Mouse (Mus musculus): ENCODE measurements around the gene Myrf. TPM values are rescaled to one million over a fixed set of nuclear protein-coding genes. Genes with fewer than 3 reads are reported as not detected.

The Myrf gene
- polyA plus RNA-seq, 1 experiment from 2014 or later: 1.7 TPM

DNA sequence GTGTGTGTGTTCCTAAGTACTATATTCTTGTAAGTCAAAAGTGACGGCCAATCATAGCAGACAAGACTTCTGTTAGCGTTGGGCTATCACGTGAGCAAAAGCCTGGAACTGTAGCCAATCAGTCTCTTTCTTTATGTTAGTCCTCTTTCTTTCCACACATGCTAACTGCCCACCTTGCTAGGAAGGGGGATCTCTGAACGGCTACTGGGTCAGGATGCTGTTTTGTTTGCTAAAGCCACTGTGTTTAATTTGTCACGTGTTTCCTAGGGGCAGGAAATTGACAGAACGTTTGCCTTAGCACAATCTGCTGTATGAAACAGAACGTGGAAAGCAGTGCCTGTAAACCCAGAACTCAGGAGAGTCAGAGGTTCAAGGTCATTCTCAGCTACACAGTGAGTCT is 58.4 kb downstream of the Myrf start:
- DNase-seq (ENCODE audit: low spot score, missing footprints) (no peak), ATAC-seq (ENCODE audit: low FRiP score) (no peak; the same call in 1 of the 2 replicates)
- Histone ChIP-seq H3K9ac (ENCODE audit: low read length) (no peak overlapping the region; the same call in 1 of the 2 replicates), H3K27me3 (ENCODE audit: control insufficient read depth, insufficient read depth, low read length) (no peaks in the 10 kb centered on the region), H3K36me3 (ENCODE audit: control insufficient read depth, insufficient read depth, low read length) (peaks cover 10% of the 10 kb centered on the region; the same call in 1 of the 2 replicates), H3K4me3 (ENCODE audit: low read depth, low read length) (peak overlapping the region; percentile 55), H3K9me3 (ENCODE audit: control insufficient read depth, low read length) (no peaks in the 10 kb centered on the region), H3K27ac (ENCODE audit: low read depth, low read length) (peak overlapping the region; percentile 49; the same call in 1 of the 2 replicates), H3K4me1 (ENCODE audit: control insufficient read depth, insufficient read depth, low read length) (peaks cover 12% of the 10 kb centered on the region), H3K4me2 (peak overlapping the region; percentile 66)
- 38% methylated on average over 7 of the region's 7 CpGs for WGBS

- WGBS: 93% methylated on average over 7 of the region's 7 CpGs
- Histone ChIP-seq H3K27ac (ENCODE audit: low read depth, low read length) (no peak overlapping the region), H3K27me3 (ENCODE audit: control insufficient read depth, insufficient read depth, low read length) (no peaks in the 10 kb centered on the region), H3K4me2 (no peak overlapping the region), H3K9me3 (ENCODE audit: control insufficient read depth, low read length) (no peaks in the 10 kb centered on the region), H3K36me3 (ENCODE audit: control insufficient read depth, insufficient read depth, low read length) (peaks cover under 1% of the 10 kb centered on the region; the same call in 1 of the 2 replicates), H3K4me3 (ENCODE audit: low read depth, low read length) (no peak overlapping the region), H3K4me1 (ENCODE audit: control insufficient read depth, insufficient read depth, low read length) (peaks cover 12% of the 10 kb centered on the region), H3K9ac (ENCODE audit: low read length) (no peak overlapping the region)
- ATAC-seq (ENCODE audit: low FRiP score) (no peak), DNase-seq (ENCODE audit: low spot score, missing footprints) (no peak)
Measured at GRCm38 (mm10) chr19:10181225-10181624, 59.3 kb downstream of the Myrf start.

DNA sequence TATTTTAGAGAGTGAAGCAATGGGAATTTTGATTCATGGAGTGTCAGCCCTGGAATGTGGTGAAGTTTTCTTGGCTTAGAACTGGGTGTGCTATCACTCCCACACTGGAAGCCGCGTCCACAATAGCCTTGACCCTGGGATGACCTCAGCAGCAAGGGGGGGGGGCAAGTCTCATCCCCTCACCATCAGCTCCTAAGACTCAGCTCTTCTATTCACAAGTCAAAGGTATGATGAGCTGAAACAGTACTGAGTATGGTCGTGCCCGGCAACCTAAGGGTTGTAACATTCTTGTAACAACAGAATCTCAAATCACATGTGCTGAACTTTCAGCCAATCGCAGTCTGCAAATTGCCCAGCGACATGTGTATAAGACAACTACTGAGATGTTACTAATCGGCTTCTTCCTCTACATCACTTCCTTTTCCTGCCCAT is 63.6 kb downstream of the Myrf start:
- Histone ChIP-seq H3K4me1 (ENCODE audit: control insufficient read depth, insufficient read depth, low read length) (no peaks in the 10 kb centered on the region), H3K9ac (ENCODE audit: low read length) (no peak overlapping the region), H3K9me3 (ENCODE audit: control insufficient read depth, low read length) (no peaks in the 10 kb centered on the region), H3K27me3 (ENCODE audit: control insufficient read depth, insufficient read depth, low read length) (no peaks in the 10 kb centered on the region), H3K27ac (ENCODE audit: low read depth, low read length) (no peak overlapping the region), H3K4me3 (ENCODE audit: low read depth, low read length) (no peak overlapping the region), H3K4me2 (no peak overlapping the region), H3K36me3 (ENCODE audit: control insufficient read depth, insufficient read depth, low read length) (no peaks in the 10 kb centered on the region)
- 72% methylated on average over 7 of the region's 7 CpGs for WGBS
- DNase-seq (ENCODE audit: low spot score, missing footprints): peak; percentile 71
- ATAC-seq (ENCODE audit: low FRiP score): no peak

DNA sequence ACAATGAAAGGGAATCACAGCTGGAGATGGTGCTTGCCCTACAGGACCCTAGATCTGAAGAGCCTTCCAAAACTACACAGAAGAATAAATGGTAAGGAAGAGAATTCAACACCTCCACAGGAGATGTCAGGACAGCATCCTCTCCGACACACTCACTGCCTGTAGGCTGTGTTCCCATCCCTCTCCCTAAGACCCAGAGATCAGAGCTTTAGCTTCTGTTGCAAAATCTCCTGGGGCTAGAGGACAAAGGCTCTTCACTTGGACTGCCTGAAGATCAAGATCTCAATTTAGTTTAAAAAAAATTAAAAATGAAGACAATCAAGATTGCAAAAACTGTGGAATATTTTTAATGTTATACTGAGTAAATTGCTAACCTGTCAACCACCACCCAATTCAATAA is 64.1 kb downstream of the Myrf start:
- Histone ChIP-seq H3K27ac (ENCODE audit: low read depth, low read length) (no peak overlapping the region), H3K4me2 (no peak overlapping the region), H3K4me1 (ENCODE audit: control insufficient read depth, insufficient read depth, low read length) (no peaks in the 10 kb centered on the region), H3K9me3 (ENCODE audit: control insufficient read depth, low read length) (no peaks in the 10 kb centered on the region), H3K4me3 (ENCODE audit: low read depth, low read length) (no peak overlapping the region), H3K36me3 (ENCODE audit: control insufficient read depth, insufficient read depth, low read length) (no peaks in the 10 kb centered on the region), H3K9ac (ENCODE audit: low read length) (no peak overlapping the region), H3K27me3 (ENCODE audit: control insufficient read depth, insufficient read depth, low read length) (no peaks in the 10 kb centered on the region)
- DNase-seq (ENCODE audit: low spot score, missing footprints) (no peak), ATAC-seq (ENCODE audit: low FRiP score) (no peak)
- WGBS: 47% methylated on average over 1 of the region's 1 CpGs

DNA sequence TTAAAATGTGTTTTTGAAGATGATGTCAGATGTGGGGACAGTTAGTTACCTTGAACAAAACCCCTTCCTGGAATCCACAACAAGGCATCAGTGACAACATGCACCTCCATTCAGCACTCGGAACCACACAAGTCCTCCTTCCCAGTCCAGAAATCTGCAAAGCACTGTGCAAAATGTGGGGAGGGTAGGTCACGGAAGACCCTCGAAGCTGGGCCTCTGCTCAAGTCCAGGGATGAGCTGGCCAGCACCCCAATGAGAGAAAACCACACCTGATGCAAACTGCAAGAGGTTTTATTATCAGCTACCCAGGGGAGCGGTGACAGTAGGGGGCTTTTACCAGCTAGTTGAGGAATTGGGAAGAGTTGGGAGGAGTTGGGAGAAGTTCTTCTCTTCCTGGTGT is 65.6 kb downstream of the Myrf start:
- Histone ChIP-seq H3K4me1 (ENCODE audit: control insufficient read depth, insufficient read depth, low read length) (no peaks in the 10 kb centered on the region), H3K36me3 (ENCODE audit: control insufficient read depth, insufficient read depth, low read length) (no peaks in the 10 kb centered on the region), H3K4me3 (ENCODE audit: low read depth, low read length) (no peak overlapping the region), H3K27ac (ENCODE audit: low read depth, low read length) (no peak overlapping the region), H3K9ac (ENCODE audit: low read length) (no peak overlapping the region), H3K9me3 (ENCODE audit: control insufficient read depth, low read length) (no peaks in the 10 kb centered on the region), H3K27me3 (ENCODE audit: control insufficient read depth, insufficient read depth, low read length) (no peaks in the 10 kb centered on the region), H3K4me2 (no peak overlapping the region)
- 84% methylated on average over 4 of the region's 4 CpGs for WGBS
- no peak for ATAC-seq (ENCODE audit: low FRiP score)
- DNase-seq (ENCODE audit: low spot score, missing footprints): peak; percentile 57

DNA sequence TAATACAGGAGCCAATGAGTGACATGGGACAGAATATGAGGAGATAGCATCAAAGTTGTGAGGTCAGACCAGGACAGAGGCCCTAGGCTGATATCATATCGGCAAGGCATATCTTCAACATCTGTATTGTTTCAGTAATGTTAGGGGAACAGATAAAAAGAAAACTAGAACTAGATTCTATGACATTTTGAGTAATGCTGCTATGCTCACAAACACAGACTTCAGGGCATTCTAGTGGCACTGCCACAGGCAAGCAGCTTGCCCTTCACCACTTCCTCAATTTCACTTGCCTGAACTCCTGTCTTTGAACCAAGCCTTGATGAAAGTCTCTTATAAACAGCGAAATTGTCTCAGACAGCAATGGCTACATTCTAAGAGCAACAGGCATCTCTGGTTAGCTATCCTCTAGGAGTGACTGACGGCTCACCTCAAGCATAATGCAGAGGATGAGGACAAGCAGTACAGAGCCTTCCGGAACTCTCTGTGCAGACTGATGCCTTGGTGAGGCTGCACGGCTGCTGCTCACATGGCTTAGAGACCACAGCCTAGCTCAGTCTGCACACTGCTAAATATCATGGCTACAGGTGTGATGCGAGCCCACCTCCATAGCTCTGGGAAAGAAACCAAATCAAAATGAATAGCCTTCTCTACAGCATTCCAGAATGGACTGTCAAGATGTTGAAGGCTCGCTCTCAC is 66.6 kb downstream of the Myrf start:
- Histone ChIP-seq H3K9ac (ENCODE audit: low read length) (no peak overlapping the region), H3K4me1 (ENCODE audit: control insufficient read depth, insufficient read depth, low read length) (no peaks in the 10 kb centered on the region), H3K4me3 (ENCODE audit: low read depth, low read length) (no peak overlapping the region), H3K4me2 (no peak overlapping the region), H3K9me3 (ENCODE audit: control insufficient read depth, low read length) (no peaks in the 10 kb centered on the region), H3K36me3 (ENCODE audit: control insufficient read depth, insufficient read depth, low read length) (no peaks in the 10 kb centered on the region), H3K27me3 (ENCODE audit: control insufficient read depth, insufficient read depth, low read length) (no peaks in the 10 kb centered on the region), H3K27ac (ENCODE audit: low read depth, low read length) (no peak overlapping the region)
- WGBS: 91% methylated on average over 7 of the region's 7 CpGs
- ATAC-seq (ENCODE audit: low FRiP score) (no peak), DNase-seq (ENCODE audit: low spot score, missing footprints) (peak; percentile 33)

DNA sequence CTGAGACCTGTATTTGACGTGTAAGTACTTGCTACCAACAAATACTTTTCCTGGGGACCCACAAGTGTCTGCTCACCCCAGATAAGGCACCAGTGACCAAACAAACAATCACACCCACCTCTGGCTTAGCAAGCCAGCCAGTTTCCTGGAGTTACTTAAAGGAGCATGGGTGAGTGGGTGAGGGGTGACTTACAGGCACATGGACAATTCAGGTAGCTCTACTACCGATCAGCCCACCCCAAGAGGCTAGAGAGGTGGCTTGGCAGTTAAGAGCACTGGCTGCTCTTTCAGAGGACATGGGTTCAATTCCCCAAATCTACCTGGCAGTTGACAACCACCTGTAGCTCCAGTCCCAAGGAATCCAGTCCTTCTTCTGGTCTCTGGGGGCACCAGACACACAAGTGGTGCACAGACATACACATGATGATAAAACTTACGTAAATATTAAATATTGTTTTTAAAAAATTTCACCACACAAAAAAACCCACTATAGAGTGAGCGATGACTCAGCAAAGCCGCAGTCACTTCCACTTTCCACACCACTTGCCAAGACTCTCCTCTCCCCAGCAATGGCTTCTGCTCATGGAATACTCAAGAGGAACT is 67.3 kb downstream of the Myrf start:
- Histone ChIP-seq H3K4me3 (ENCODE audit: low read depth, low read length) (no peak overlapping the region), H3K4me1 (ENCODE audit: control insufficient read depth, insufficient read depth, low read length) (no peaks in the 10 kb centered on the region), H3K9me3 (ENCODE audit: control insufficient read depth, low read length) (no peaks in the 10 kb centered on the region), H3K27me3 (ENCODE audit: control insufficient read depth, insufficient read depth, low read length) (no peaks in the 10 kb centered on the region), H3K36me3 (ENCODE audit: control insufficient read depth, insufficient read depth, low read length) (no peaks in the 10 kb centered on the region), H3K9ac (ENCODE audit: low read length) (no peak overlapping the region), H3K4me2 (no peak overlapping the region), H3K27ac (ENCODE audit: low read depth, low read length) (no peak overlapping the region)
- 90% methylated on average over 5 of the region's 5 CpGs for WGBS
- DNase-seq (ENCODE audit: low spot score, missing footprints) (peak; percentile 14), ATAC-seq (ENCODE audit: low FRiP score) (no peak)

DNA sequence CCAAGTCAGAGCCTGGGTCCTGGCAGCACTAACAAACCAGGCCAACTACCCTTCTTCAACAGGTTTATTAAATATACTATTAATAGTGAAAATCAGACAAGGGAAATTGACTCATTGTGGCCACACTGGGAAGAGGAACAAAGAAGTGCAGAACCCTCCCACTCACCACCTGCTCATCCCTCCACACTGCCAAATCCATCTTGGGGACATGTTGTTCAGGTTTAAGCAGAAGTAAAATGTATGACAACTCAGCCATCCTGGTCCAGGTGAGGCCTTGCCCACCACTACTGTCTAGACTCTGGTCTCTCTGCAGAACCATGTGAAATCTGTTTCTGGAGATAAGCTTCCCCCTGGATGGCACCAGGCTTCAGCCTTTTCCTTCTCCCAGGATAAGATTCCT is 68.7 kb downstream of the Myrf start:
- ATAC-seq (ENCODE audit: low FRiP score): no peak
- no peak overlapping the region for H3K27ac ChIP-seq (ENCODE audit: low read depth, low read length)

DNA sequence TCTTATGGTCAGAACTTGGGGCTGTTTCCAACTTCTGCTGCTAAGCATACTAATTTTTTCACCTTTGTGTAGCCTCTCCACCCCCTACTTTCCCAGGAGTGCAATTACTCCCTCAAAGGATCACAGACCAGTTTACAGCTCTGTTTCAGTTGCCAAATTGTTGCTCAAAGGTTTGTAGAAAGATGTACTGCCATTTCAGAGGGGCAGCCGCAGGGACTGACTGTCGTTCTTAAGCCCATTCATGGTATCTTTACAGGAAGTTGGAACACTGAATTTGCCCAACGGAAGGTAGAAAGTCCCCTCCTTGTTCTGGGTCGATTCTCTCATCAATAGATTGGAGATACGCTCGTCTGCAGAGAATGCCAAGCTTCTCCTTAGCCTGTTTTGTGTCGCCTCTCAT is 69.2 kb downstream of the Myrf start:
- ATAC-seq (ENCODE audit: low FRiP score) (no peak), DNase-seq (ENCODE audit: low spot score, missing footprints) (peak; percentile 17)
- no peaks in the 10 kb centered on the region for H3K36me3 ChIP-seq (ENCODE audit: control insufficient read depth, insufficient read depth, low read length)
- no peak overlapping the region for H3K27ac ChIP-seq (ENCODE audit: low read depth, low read length)
- H3K9me3 ChIP-seq (ENCODE audit: control insufficient read depth, low read length): no peaks in the 10 kb centered on the region
- no peaks in the 10 kb centered on the region for H3K4me1 ChIP-seq (ENCODE audit: control insufficient read depth, insufficient read depth, low read length)
- H3K4me3 ChIP-seq (ENCODE audit: low read depth, low read length): no peak overlapping the region
- H3K4me2 ChIP-seq: no peak overlapping the region
- 85% methylated on average over 7 of the region's 7 CpGs for WGBS
- no peak overlapping the region for H3K9ac ChIP-seq (ENCODE audit: low read length)
- H3K27me3 ChIP-seq (ENCODE audit: control insufficient read depth, insufficient read depth, low read length): no peaks in the 10 kb centered on the region

More for the DNA sequence above, 68.7 kb downstream of the Myrf start:
- H3K4me1 ChIP-seq (ENCODE audit: control insufficient read depth, insufficient read depth, low read length): no peaks in the 10 kb centered on the region
- peak; percentile 14 for DNase-seq (ENCODE audit: low spot score, missing footprints)
- H3K27me3 ChIP-seq (ENCODE audit: control insufficient read depth, insufficient read depth, low read length): no peaks in the 10 kb centered on the region
- no peak overlapping the region for H3K9ac ChIP-seq (ENCODE audit: low read length)
- H3K36me3 ChIP-seq (ENCODE audit: control insufficient read depth, insufficient read depth, low read length): no peaks in the 10 kb centered on the region
- H3K4me2 ChIP-seq: no peak overlapping the region
- H3K9me3 ChIP-seq (ENCODE audit: control insufficient read depth, low read length): no peaks in the 10 kb centered on the region
- H3K4me3 ChIP-seq (ENCODE audit: low read depth, low read length): no peak overlapping the region
